Mouse (Mus musculus) fat pad, adult 2 months (tissue): Measurements from ENCODE around the gene Pcp4l1.

Source experiments
- DNase-seq: peaks from one replicate; pipeline ENCODE4 v3.0.0-alpha.2; 2011; ENCODE audit warnings: low read depth, low spot score; ENCODE audit errors: extremely low read depth

The Pcp4l1 gene

DNA sequence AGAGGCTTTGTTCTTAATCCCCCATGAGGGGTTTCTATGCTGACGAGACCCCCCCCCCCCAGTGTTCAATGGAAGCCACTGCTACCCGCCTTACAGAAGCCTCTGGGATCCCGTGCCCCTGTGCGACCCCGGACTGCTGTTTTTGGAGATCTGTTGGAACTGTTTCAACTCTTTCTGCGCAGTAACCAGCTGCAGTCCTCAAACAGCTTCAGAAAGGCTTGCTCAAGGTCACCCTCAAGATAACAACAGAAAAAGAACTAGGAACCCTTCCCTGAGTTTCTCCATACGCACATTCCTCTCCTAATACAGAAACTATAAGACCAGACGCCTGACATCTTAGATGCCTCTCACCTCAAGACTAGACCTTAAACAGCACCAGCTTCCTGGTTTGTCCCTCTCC, 7.0 kb downstream of the Pcp4l1 start:
- no peak for DNase-seq

DNA sequence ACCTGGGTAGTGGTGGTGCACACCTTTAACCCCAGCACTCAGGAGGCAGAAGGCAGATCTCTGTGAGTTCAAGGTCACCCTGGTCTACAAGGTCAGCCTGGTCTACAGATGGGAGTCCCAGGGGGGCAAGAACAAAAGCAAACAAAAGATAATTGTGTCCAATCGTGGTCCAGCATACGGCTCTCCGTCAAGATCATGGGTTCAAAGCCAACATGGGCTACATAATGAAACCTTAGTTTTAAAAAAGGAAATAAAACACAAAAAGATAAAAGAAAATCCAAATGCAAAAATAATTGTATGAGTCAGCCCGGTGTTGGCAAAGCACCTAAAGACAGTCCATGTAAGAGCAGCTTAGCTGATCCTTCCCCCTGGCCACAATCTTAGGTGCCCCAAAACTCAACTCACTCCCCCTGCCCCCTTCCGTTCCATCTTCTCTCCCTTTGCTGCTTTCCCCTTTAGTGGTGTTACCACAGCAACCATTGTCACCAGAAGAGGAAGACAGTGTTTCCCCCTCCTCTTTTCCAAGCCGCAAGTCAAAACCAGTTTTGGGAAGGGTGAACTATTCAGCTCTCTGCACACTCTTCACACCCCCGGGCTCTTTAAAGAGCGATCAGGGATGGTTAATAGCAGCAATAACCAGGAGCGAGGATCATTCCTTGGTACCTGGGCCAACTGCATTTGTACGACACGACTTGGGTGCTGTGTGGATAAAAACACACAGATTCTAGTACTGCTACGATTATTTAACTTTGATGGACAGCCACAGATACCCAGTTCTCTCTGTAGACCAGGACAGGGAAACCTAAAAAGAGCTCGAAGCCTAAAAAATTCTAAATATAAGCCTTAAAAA, 8.0 kb downstream of the Pcp4l1 start:
- no peak for DNase-seq

GRCm38 (mm10) chr1:171185655-171186054, 10.4 kb downstream of the Pcp4l1 start:
- DNase-seq: no peak

GRCm38 (mm10) chr1:171184314-171184713, 11.8 kb downstream of the Pcp4l1 start:
- DNase-seq: peak; percentile 10

GRCm38 (mm10) chr1:171183620-171184019, 12.4 kb downstream of the Pcp4l1 start:
- no peak for DNase-seq

- no peak for DNase-seq
These were observed 13.0 kb downstream of the Pcp4l1 start for GRCm38 (mm10) chr1:171183025-171183424.

DNA sequence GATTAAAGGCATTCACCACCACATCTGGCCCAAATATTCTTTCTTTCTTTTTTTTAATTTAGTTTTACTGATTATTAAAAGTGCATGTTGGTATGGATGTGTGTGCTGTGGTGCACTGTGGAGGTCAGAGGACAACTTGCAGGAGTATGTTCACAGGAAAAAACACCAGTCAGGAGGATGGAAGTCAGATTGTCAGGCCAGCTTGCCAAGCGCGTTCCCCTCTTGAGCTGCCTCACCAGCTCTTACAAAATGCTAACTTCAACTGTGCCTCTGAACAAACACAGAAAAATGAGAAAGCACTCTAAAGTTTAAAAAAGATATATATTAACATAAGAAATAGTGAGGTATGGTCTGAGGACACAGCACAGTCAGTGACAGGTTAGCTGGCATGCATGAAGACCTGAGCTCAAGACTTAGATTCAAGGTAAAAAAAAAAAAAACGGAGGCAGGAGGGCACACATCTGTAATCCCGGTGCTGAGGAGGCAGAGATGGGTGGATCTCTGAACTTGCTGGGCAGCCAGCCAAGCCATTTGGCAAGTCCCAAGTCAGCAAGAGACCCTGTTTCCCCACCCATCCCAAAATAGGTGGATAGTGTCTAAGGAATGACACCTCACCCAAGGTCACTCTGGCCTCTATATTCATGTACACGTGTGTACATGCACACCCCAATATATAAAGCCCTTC, 16.4 kb downstream of the Pcp4l1 start:
- DNase-seq: no peak

DNA sequence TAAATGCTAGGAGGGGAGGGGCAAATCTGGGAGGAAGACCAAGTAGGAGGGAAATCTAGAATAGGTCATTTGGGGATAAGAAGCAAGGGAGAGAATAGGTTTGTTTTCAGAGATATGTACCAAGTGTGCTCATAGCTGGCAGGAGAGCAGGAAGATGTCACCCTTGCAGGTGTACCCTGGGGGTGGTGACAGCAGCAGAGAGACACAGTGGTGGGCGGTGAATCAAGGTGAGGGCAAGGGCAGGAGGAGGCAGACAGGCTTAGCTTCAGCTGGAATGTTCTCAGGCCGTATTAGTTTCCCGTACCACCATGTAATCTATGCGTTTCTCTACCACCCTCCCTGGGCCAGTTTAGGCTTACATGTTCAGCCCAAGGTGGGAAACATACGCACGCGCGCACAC, 23.3 kb downstream of the Pcp4l1 start:
- DNase-seq: no peak

GRCm38 (mm10) chr1:171171138-171171537, 24.9 kb downstream of the Pcp4l1 start:
- DNase-seq: no peak

DNA sequence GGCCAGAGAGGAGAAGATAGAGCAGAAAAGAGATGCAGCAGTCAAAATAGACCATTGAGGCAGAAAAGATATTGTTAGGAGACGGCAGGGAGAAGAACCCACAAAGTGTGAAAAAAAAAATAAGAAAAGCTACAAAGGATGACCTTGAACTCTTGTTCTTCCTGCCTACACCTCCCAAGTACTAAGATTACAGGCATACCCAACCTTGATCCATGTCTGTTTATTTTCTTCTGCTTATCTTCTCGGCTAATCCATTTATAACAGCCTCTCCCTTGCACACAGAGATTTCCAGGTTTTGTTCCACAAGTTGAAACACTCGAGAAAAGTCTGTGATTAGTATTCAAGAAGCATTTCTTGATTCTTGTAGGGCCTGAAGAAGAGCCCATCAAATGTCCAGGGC, 26.2 kb downstream of the Pcp4l1 start:
- no peak for DNase-seq

DNA sequence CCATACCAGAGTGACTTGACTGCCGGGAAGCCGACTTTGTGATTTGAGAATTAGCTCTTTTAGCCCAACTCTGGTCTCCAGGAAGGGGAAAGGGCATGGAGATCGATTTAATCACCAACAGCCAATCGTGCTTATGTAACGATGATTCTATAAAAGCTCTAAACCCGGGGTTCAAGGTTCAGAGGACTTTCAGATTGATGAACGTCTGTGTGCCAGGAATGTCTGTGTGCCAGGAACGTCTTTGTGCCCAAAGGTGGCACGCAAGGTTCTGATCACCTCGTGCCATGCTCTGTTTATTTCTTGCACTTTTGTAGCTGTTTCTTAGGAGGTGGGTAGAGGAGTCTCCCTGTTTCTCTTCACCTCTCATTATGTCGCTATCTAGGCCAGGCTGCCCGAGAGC, 27.2 kb downstream of the Pcp4l1 start:
- no peak for DNase-seq

GRCm38 (mm10) chr1:171165629-171166345, 30.3 kb downstream of the Pcp4l1 start:
- no peak for DNase-seq

- DNase-seq: no peak
These were observed 31.8 kb downstream of the Pcp4l1 start for GRCm38 (mm10) chr1:171164258-171164657.

- DNase-seq: no peak
These were observed 33.5 kb downstream of the Pcp4l1 start for GRCm38 (mm10) chr1:171162526-171162925.

DNA sequence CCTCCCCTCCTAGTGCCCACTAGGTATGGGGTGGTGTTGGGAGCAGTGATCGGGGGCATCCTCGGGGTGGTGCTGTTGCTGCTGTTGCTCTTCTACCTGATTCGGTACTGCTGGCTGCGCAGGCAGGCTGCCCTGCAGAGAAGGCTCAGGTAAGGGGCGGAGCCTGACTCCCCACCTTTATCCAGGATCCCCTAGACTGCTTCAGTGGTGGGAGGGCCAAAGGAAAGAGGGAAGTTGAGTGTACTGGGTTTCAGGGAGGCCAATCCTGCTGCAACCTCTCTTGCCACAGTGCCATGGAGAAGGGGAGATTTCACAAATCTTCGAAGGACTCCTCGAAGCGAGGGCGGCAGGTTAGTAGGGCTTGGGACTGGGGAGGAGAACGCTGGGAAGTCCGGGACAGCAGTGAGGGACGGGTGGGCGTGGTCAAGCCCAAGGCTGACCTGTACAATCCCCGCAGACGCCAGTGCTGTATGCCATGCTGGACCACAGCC, 36.5 kb downstream of the Pcp4l1 start:
- no peak for DNase-seq

- no peak for DNase-seq
These were observed 38.1 kb downstream of the Pcp4l1 start for GRCm38 (mm10) chr1:171157965-171158364.

DNA sequence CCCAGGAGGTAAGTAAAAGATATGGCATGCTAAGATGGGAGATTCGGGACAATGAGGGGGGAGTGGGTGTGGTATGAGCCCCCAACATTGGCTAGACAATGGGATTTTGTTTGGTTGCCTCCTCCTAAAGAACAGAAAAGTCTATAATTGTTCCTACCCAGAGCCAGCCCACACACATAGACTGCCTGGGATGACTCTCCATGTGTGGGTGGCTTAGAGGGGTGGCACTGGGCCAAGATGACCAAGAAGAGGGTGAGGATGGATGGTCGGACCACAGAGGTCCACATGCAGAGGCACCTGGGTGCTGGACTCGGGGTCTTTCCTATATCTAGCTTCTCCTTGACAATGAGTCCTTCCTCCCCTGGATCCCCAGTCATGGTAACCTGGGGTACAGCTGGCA, 39.4 kb downstream of the Pcp4l1 start:
- DNase-seq: no peak

GRCm38 (mm10) chr1:171151966-171152365, 44.1 kb downstream of the Pcp4l1 start:
- DNase-seq: no peak

GRCm38 (mm10) chr1:171150838-171151391, 45.2 kb downstream of the Pcp4l1 start:
- DNase-seq: no peak

- peak; percentile 28 for DNase-seq
These were observed 45.9 kb downstream of the Pcp4l1 start, which contains the start of the genes Sdhc and Mpz for GRCm38 (mm10) chr1:171149974-171150760. Gene Sdhc, minus strand, starts transcription at chr1:171150603. Gene Mpz, plus strand, starts transcription at chr1:171150711.
